Mouse (Mus musculus) myocyte (in vitro differentiated cells): ENCODE results near the gene Bcorl1.

Experiments
- CEBPB ChIP-seq: IDR thresholded peaks from 2 replicates; pipeline ENCODE4 v1.6.1; 2011; ENCODE audit warnings: mild to moderate bottlenecking, moderate library complexity; ENCODE audit not compliant: poor library complexity, insufficient read depth, severe bottlenecking
- E2F4 ChIP-seq: IDR thresholded peaks from one replicate; pipeline ENCODE4 v1.6.1; 2011; ENCODE audit warnings: mild to moderate bottlenecking, control low read depth, moderate library complexity; ENCODE audit not compliant: insufficient read depth
- MAX ChIP-seq: IDR thresholded peaks from one replicate; pipeline ENCODE4 v1.6.1; 2011; ENCODE audit warnings: low read depth, mild to moderate bottlenecking, control low read depth
- MYOD1 ChIP-seq, 3 experiments: IDR thresholded peaks; one replicate each; pipeline ENCODE4 v1.6.1; 2011; ENCODE audit warnings: control low read depth in 2 of 3, low read depth in 2 of 3, mild to moderate bottlenecking in 2 of 3, moderate library complexity in 1 of 3; ENCODE audit not compliant: insufficient read length in 2 of 3, control insufficient read depth in 1 of 3
- POLR2A ChIP-seq: IDR thresholded peaks from one replicate; pipeline ENCODE4 v1.6.1; 2011; ENCODE audit warnings: low read depth, mild to moderate bottlenecking, control low read depth, moderate library complexity; ENCODE audit not compliant: insufficient read length
- POLR2AphosphoS2 ChIP-seq: IDR thresholded peaks from one replicate; pipeline ENCODE4 v1.6.1; 2011; ENCODE audit warnings: low read depth, control low read depth; ENCODE audit not compliant: insufficient read length
- SRF ChIP-seq: IDR thresholded peaks from one replicate; pipeline ENCODE4 v1.6.1; 2011; ENCODE audit warnings: low read depth; ENCODE audit not compliant: control insufficient read depth, insufficient read length
- TCF12 ChIP-seq: IDR thresholded peaks from one replicate; pipeline ENCODE4 v1.6.1; 2011; ENCODE audit warnings: mild to moderate bottlenecking, control low read depth; ENCODE audit not compliant: poor library complexity, insufficient read depth, severe bottlenecking
- TCF3 ChIP-seq: IDR thresholded peaks from one replicate; pipeline ENCODE4 v1.6.1; 2011; ENCODE audit warnings: low read depth, control low read depth; ENCODE audit not compliant: insufficient read length
- USF1 ChIP-seq: IDR thresholded peaks from one replicate; pipeline ENCODE4 v1.6.1; 2011; ENCODE audit warnings: low read depth, mild to moderate bottlenecking, control low read depth, moderate library complexity

DNA sequence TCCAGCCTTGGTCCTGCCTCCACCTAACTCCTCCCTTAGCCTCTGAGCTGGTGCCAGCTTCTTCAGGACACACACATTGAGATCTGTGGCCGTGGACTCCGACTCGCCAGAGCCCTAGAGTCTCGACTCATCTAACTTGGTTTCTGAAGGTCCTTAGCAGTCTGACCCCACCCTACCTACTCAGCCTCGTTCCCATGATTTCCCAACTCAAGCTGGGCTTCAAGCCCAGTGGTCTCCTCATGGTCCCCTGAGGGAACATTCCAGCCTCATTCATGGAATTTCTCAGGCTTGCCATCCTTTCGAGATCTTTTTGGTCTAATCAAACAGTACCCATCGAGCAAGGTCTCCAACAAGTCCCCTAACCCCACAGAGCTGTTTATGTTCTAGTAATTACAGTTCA lies 100.8 kb downstream of the Bcorl1 start:
- TF ChIP-seq USF1, result no peak
- TF ChIP-seq SRF, result no peak
- no peak for TF ChIP-seq CEBPB
- TF ChIP-seq MAX, result no peak
- TF ChIP-seq POLR2AphosphoS2, result no peak
- TF ChIP-seq POLR2A, result no peak
- no peak for TF ChIP-seq MYOD1 (IDR thresholded peaks at IDR 0.05; ENCODE audit: control insufficient read depth in 1 of 3, insufficient read length in 2 of 3, low read depth in 2 of 3)
- TF ChIP-seq TCF3, result no peak
- TF ChIP-seq TCF12, result no peak
- no peak for TF ChIP-seq E2F4
